Mouse (Mus musculus) intestine, embryonic 16.5 days (tissue): ENCODE results near the gene Olfr1204. TPM values are rescaled to one million over a fixed set of nuclear protein-coding genes. Genes with fewer than 3 reads are reported as not detected.

Experiments used
- ATAC-seq: fragments of 200-750 bp; cut with Nextera tagmentation; 2 replicates; pipeline ENCODE4 v1.8.0; 2017; ENCODE audit warnings: moderate TSS enrichment, moderate library complexity
- H3K27ac ChIP-seq: fragments of 300-500 bp; sonication (generic); 2 replicates; pipeline ENCODE4 v1.5.1; 2014; ENCODE audit warnings: mild to moderate bottlenecking, low read length
- H3K27me3 ChIP-seq: fragments of 300-500 bp; sonication (generic); replicated peaks from 2 replicates; pipeline ENCODE4 v1.6.1; 2014; ENCODE audit warnings: low read length, control low read depth, mixed read lengths; ENCODE audit not compliant: control insufficient read depth, insufficient read depth
- H3K36me3 ChIP-seq: fragments of 300-500 bp; sonication (generic); 2 replicates; pipeline ENCODE4 v1.6.1; 2014; ENCODE audit warnings: low read length, control low read depth; ENCODE audit not compliant: control insufficient read depth, insufficient read depth
- H3K4me1 ChIP-seq: fragments of 300-500 bp; sonication (generic); 2 replicates; pipeline ENCODE4 v1.6.1; 2014; ENCODE audit warnings: low read length, control low read depth, mixed read lengths; ENCODE audit not compliant: control insufficient read depth, insufficient read depth
- H3K4me2 ChIP-seq: fragments of 300-500 bp; sonication (generic); 2 replicates; pipeline ENCODE4 v1.6.1; 2014; ENCODE audit warnings: low read depth, low read length, control low read depth
- H3K4me3 ChIP-seq: fragments of 300-500 bp; sonication (generic); 2 replicates; pipeline ENCODE4 v1.5.1; 2014; ENCODE audit warnings: mild to moderate bottlenecking, low read length
- H3K9ac ChIP-seq: fragments of 300-500 bp; sonication (generic); 2 replicates; pipeline ENCODE4 v1.6.1; 2014; ENCODE audit warnings: low read depth, low read length
- H3K9me3 ChIP-seq: fragments of 300-500 bp; sonication (generic); 2 replicates; pipeline ENCODE4 v1.6.1; 2016; ENCODE audit warnings: low read length, control low read depth; ENCODE audit not compliant: control insufficient read depth
- WGBS: fragments of 180-500 bp; shearing (Covaris S2); extraction: QIAGEN DNeasy Blood & Tissue Kit; methylation state at CpG from one replicate; pipeline ENCODE4 v1.1.7; 2014; 5-methylcytosine and 5-hydroxymethylcytosine counted together
- polyA plus RNA-seq: library from polyadenylated mRNA; unstranded; fragments of >200 nt; fragmentation: Nextera tagmentation; extraction: Ambion mirVana; gene quantifications from 2 replicates; pipeline ENCODE4 v1.2.1, GENCODE M21; 2015

Gene Olfr1204
- polyA plus RNA-seq, result not detected in 2 replicates

DNA sequence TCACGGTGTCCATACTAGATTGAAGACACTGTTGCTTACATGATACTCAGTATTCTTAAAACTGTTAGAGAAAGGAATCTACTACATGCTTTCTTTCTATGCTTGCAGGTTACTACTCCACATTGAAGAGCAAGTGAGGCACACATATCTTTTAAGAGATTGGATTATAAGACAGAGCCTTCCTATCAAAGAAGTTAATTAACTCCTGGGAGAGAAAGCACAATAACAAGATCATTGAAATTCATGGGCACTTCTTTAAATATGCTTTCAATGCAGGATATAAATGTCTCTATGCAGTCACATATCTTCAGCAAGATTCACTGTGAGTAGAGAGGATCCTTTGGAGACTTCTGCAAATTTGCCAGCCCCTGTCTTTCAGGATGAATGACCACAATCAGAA, at the start of gene Olfr1204:
Gene Olfr1204, plus strand, starts transcription at position 301 of the 400 bp plus-strand sequence.
- Histone ChIP-seq H3K4me2 (no peak within 1 kb of the TSS), H3K36me3 (no peaks in the 10 kb centered on the region), H3K27ac (no peak within 1 kb of the TSS), H3K9me3 (no peaks in the 10 kb centered on the region), H3K4me3 (no peak within 1 kb of the TSS), H3K4me1 (no peaks in the 10 kb centered on the region), H3K9ac (no peak within 1 kb of the TSS), H3K27me3 (no peaks in the 10 kb centered on the region)
- WGBS, result 85% methylated on average over 1 of the region's 1 CpGs
- ATAC-seq, result no peak

- ATAC-seq, result no peak
- H3K27ac ChIP-seq, result no peak within 1 kb of the TSS
- no peaks in the 10 kb centered on the region for H3K36me3 ChIP-seq
- no peaks in the 10 kb centered on the region for H3K27me3 ChIP-seq
- 75% methylated on average over 1 of the region's 1 CpGs for WGBS
- no peak within 1 kb of the TSS for H3K4me2 ChIP-seq
- no peak within 1 kb of the TSS for H3K9ac ChIP-seq
- H3K4me3 ChIP-seq, result no peak within 1 kb of the TSS
- H3K4me1 ChIP-seq, result no peaks in the 10 kb centered on the region
- no peaks in the 10 kb centered on the region for H3K9me3 ChIP-seq
Measured at GRCm38 (mm10) chr2:88814196-88814595, 34.9 kb upstream of the Olfr1204 start, which contains the start of gene Olfr1202. Olfr1202 (plus strand) TSS chr2:88814496.

DNA sequence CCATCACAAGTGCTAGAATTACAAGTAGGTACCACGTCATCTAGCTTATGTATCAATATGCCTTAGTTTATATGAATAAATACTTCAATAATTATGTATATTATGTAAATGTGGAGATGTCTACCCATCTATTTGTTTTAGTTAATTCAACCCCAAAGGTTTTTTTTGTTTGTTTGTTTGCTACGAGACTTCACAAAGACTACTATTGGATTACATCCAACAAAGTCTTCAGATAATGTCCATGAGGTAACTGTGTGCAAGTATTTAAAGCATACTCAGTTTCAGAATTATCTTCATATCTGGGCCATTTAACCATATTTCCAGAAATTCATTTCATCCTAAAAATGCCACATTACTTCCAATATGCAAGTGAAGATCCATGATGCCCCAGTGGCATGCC, 19.7 kb upstream of the Olfr1204 start, which contains the start of gene Olfr1205:
Gene Olfr1205, plus strand, starts transcription at position 301 of the 400 bp plus-strand sequence.
- 94% methylated on average over 2 of the region's 2 CpGs for WGBS
- H3K4me2 ChIP-seq, result no peak within 1 kb of the TSS
- no peaks in the 10 kb centered on the region for H3K27me3 ChIP-seq
- no peak for ATAC-seq
- H3K9me3 ChIP-seq, result no peaks in the 10 kb centered on the region
- no peaks in the 10 kb centered on the region for H3K36me3 ChIP-seq
- no peak within 1 kb of the TSS for H3K4me3 ChIP-seq
- no peaks in the 10 kb centered on the region for H3K4me1 ChIP-seq
- H3K27ac ChIP-seq, result no peak within 1 kb of the TSS
- H3K9ac ChIP-seq, result no peak within 1 kb of the TSS

DNA sequence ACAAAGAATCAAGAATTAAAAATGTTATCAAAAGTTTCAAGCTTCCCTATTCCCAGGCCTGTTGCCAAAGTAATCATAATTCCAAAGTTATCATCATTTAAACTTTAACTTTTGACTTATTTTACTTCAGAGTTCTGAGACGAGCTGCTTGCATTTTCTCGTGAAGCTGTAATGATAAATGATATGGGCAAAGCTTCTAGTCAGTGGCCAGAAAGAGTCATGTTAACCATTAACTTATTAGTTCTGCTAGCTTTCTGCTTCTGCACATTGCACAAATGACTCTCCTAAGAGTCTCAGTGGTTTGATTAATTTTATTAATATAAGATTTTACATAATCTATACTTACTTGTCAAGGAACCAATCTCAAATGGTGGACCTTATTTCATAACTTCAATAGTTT, 10.6 kb upstream of the Olfr1204 start:
- 41% methylated on average over 2 of the region's 2 CpGs for WGBS
- Histone ChIP-seq H3K4me1 (no peaks in the 10 kb centered on the region), H3K4me2 (no peak overlapping the region), H3K36me3 (no peaks in the 10 kb centered on the region), H3K27ac (no peak overlapping the region), H3K9ac (no peak overlapping the region), H3K27me3 (no peaks in the 10 kb centered on the region), H3K9me3 (no peaks in the 10 kb centered on the region), H3K4me3 (no peak overlapping the region)
- ATAC-seq, result peak; percentile 71; the same call in 1 of the 2 replicates

DNA sequence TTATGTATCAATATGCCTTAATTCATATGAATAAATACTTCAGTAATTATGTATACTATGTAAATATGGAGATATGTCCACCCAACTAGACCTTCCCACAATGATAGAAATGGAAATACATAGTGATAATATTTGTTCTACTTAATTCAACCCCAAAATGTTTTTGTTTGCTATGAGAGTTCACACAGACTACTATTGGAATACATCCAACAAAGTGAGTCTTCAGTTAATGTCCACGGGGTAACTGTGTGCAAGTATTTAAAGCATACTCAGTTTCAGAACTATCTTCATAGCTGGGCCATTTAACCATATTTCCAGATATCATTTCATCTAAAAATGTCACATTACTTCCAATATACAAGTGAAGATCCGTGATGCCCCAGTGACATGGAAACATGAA, 13.8 kb downstream of the Olfr1204 start, which contains the start of gene Olfr1206:
Gene Olfr1206, plus strand, starts transcription at position 301 of the 400 bp plus-strand sequence.
- no peaks in the 10 kb centered on the region for H3K4me1 ChIP-seq
- 81% methylated on average over 2 of the region's 2 CpGs for WGBS
- H3K27me3 ChIP-seq, result no peaks in the 10 kb centered on the region
- no peak within 1 kb of the TSS for H3K4me3 ChIP-seq
- no peak within 1 kb of the TSS for H3K27ac ChIP-seq
- no peak within 1 kb of the TSS for H3K4me2 ChIP-seq
- no peak within 1 kb of the TSS for H3K9ac ChIP-seq
- no peak for ATAC-seq
- no peaks in the 10 kb centered on the region for H3K9me3 ChIP-seq
- no peaks in the 10 kb centered on the region for H3K36me3 ChIP-seq

DNA sequence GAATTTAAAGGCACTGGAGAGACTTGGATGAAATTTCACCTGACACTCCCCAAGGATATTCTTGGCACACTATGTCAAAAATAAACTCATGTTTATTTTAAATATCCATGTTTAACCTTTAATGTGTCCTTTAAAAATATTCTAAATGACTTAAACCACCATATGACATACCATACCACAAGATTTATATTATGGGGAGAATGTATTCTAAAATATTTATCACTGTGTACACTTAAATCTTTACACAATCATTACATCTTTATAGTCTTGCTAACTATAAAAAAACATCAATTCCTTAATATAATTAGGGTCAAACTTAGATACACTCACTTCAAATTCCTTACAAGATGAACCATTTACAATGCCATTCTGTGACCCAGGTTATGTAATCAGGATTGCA, 53.1 kb downstream of the Olfr1204 start, which contains the start of gene Olfr1208:
Gene Olfr1208, minus strand, starts transcription at position 101 of the 400 bp plus-strand sequence.
- Histone ChIP-seq H3K9ac (no peak within 1 kb of the TSS), H3K9me3 (no peaks in the 10 kb centered on the region), H3K4me2 (no peak within 1 kb of the TSS), H3K4me1 (no peaks in the 10 kb centered on the region), H3K27ac (no peak within 1 kb of the TSS), H3K4me3 (no peak within 1 kb of the TSS), H3K27me3 (no peaks in the 10 kb centered on the region), H3K36me3 (no peaks in the 10 kb centered on the region)
- ATAC-seq, result no peak

Other genes with a start within 250 kb of the Olfr1204 start
- not detected in 2 replicates for gene Olfr1191-ps1, start 208.8 kb upstream of the Olfr1204 start, polyA plus RNA-seq
- not detected in 2 replicates for gene Olfr1192-ps1, start 200.8 kb upstream of the Olfr1204 start, polyA plus RNA-seq
- not detected in 2 replicates for gene Olfr1193, start 173.7 kb upstream of the Olfr1204 start, polyA plus RNA-seq
- gene Olfr1195, start 160.1 kb upstream of the Olfr1204 start, polyA plus RNA-seq, result not detected in 2 replicates
- not detected in 2 replicates for gene Olfr1196, start 144.7 kb upstream of the Olfr1204 start, polyA plus RNA-seq
- not detected in 2 replicates for gene Olfr1197, start 116.9 kb upstream of the Olfr1204 start, polyA plus RNA-seq
- gene Olfr1198, start 97.9 kb upstream of the Olfr1204 start, polyA plus RNA-seq, result not detected in 2 replicates
- gene Olfr1199, start 88.8 kb upstream of the Olfr1204 start, polyA plus RNA-seq, result not detected in 2 replicates
- gene Olfr1200, start 78.8 kb upstream of the Olfr1204 start, polyA plus RNA-seq, result not detected in 2 replicates
- not detected in 2 replicates for gene Olfr1201, start 56.3 kb upstream of the Olfr1204 start, polyA plus RNA-seq
- gene Olfr1202, start 34.8 kb upstream of the Olfr1204 start, polyA plus RNA-seq, result not detected in 2 replicates
- gene Olfr1205, start 19.6 kb upstream of the Olfr1204 start, polyA plus RNA-seq, result not detected in 2 replicates
- not detected in 2 replicates for gene Olfr1206, start 13.9 kb downstream of the Olfr1204 start, polyA plus RNA-seq
- gene Olfr1208, start 53.0 kb downstream of the Olfr1204 start, polyA plus RNA-seq, result not detected in 2 replicates
- not detected in 2 replicates for gene Olfr1209, start 65.9 kb downstream of the Olfr1204 start, polyA plus RNA-seq
- gene Olfr1211, start 88.8 kb downstream of the Olfr1204 start, polyA plus RNA-seq, result not detected in 2 replicates
- not detected in 2 replicates for gene Olfr1212, start 104.7 kb downstream of the Olfr1204 start, polyA plus RNA-seq
- not detected in 2 replicates for gene Gm13762, start 131.0 kb downstream of the Olfr1204 start, polyA plus RNA-seq
- not detected in 2 replicates for gene Olfr1214, start 143.4 kb downstream of the Olfr1204 start, polyA plus RNA-seq
- not detected in 2 replicates for gene Olfr1215, start 157.7 kb downstream of the Olfr1204 start, polyA plus RNA-seq
- gene Olfr1216, start 169.0 kb downstream of the Olfr1204 start, polyA plus RNA-seq, result not detected in 2 replicates
- gene Olfr1217, start 182.8 kb downstream of the Olfr1204 start, polyA plus RNA-seq, result not detected in 2 replicates
- gene Olfr1218, start 211.9 kb downstream of the Olfr1204 start, polyA plus RNA-seq, result not detected in 2 replicates
- gene Olfr1219, start 234.2 kb downstream of the Olfr1204 start, polyA plus RNA-seq, result not detected in 2 replicates